Mouse (Mus musculus) liver, embryonic 14.5 days (tissue): Measurements from ENCODE around the gene Zbtb44.

ENCODE experiments used
- CTCF ChIP-seq: IDR thresholded peaks from 2 replicates; pipeline ENCODE4 v1.5.1; 2016; ENCODE audit warnings: antibody characterized with exemption, low read depth, control low read depth
- EP300 ChIP-seq: IDR thresholded peaks from 2 replicates; pipeline ENCODE4 v1.6.1; 2016; ENCODE audit warnings: antibody characterized with exemption, low read depth

- TF ChIP-seq CTCF (no peak), EP300 (no peak)
Measured at GRCm38 (mm10) chr9:31122464-31123030, 92.1 kb downstream of the Zbtb44 start.
